Mouse (Mus musculus): ENCODE results near the gene Gm20388. TPM values are rescaled to one million over a fixed set of nuclear protein-coding genes. Genes with fewer than 3 reads are reported as not detected.

The Gm20388 gene
- polyA plus RNA-seq, 1 experiment from 2014 or later = not detected

DNA sequence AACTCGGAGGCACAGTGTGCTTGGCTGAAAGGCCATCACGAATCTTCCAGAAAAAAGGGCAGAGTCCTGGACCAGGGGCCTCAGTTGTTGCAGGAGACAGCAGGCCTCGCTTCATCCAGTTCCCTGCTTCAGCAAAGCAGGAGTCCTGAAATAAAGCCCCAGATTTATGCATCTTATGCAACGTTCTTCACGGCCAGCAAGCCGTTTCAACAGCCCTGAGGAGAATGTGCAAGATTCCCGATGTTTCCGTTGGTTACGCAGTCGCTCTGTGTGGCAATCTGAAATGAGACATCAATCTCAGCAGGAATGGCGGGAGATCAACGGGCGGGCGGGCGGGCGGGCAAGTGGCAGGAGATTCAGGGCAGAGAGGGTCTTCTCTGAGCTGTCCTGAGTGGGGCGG lies 830.4 kb downstream of the Gm20388 start:
- 78% methylated on average over 17 of the region's 17 CpGs for WGBS
- Histone ChIP-seq H3K4me1 (peaks cover 6% of the 10 kb centered on the region), H3K9ac (replicated peaks) (no peak overlapping the region), H3K36me3 (no peaks in the 10 kb centered on the region), H3K27ac (replicated peaks) (no peak overlapping the region), H3K9me3 (no peaks in the 10 kb centered on the region), H3K27me3 (peaks cover 13% of the 10 kb centered on the region; the same call in 1 of the 2 replicates), H3K4me2 (replicated peaks) (no peak overlapping the region), H3K4me3 (no peak overlapping the region)
- ATAC-seq (replicated peaks) = no peak

DNA sequence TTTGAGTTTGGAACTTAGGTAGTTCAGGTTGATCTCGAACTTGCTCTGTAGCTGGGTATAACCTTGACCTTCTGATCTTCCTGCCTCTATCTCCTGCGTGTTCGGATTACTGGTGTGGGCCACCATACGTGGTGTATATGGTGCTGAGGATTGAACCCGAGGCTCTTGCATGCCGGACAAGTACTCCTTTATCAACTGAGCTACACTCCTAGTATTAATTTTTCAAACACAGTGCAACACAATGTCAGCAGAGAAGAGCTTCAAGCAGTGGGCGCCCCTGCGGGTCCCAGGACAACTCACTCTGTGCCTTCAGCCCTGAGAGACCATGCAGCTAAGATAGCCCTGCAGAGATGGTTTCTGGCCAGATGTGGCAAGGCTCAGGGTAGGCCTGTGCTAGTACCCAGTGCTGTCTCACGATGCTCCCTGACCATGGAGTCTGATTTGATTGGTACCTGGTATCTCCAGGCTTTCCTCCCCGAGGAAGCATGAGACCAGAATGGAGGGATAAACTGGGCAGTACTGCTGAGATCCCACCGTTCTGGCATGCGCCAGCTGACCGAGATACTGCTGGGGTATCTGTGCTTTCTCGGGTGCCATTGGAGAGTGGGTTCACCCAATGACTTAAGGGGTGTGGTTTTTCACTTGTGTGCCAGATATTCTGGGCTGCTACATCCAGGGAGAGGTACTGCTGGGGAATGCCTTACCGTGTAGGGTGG lies 831.3 kb downstream of the Gm20388 start:
- ATAC-seq (replicated peaks) = no peak
- no peak overlapping the region for H3K9ac ChIP-seq (replicated peaks)
- H3K4me3 ChIP-seq = no peak overlapping the region
- H3K27me3 ChIP-seq = peaks cover 10% of the 10 kb centered on the region; the same call in 1 of the 2 replicates
- H3K9me3 ChIP-seq = no peaks in the 10 kb centered on the region
- 89% methylated on average over 15 of the region's 15 CpGs for WGBS
- H3K36me3 ChIP-seq = no peaks in the 10 kb centered on the region
- no peak overlapping the region for H3K27ac ChIP-seq (replicated peaks)
- no peak overlapping the region for H3K4me2 ChIP-seq (replicated peaks)
- H3K4me1 ChIP-seq = no peaks in the 10 kb centered on the region

DNA sequence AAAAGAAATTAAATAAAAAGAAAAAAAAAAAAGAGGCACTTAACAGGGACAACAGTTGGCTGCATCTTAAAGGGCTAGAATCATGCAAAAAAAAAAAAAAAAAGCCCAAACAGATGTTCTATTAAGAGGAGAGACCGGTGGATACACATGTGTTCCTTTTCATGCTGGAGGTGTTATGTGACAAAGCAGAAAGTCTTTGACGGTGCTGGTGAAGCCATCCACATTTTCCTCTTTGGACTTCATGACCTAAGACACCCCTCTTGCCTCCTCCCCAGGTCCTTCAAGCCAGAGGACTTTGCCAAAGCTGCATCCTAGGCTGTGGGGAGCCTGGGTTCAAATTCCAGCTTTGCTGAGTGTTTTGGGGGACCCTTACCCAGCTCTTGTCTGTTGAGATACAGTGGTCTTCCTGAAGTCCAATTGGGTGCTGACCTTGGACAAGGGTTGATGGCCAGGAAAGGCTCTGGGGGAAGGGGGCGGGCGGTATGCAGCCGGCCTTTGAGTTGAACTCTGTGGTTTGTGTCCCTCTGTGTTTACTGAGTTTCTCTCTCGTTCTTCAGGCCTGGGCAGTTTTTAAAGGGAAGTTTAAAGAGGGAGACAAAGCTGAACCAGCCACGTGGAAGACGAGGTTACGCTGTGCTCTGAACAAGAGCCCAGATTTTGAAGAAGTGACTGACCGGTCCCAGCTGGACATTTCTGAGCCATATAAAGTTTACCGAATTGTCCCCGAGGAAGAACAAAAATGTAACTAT lies 832.7 kb downstream of the Gm20388 start:
- Histone ChIP-seq H3K27me3 (no peaks in the 10 kb centered on the region; the same call in 1 of the 2 replicates), H3K4me2 (replicated peaks) (no peak overlapping the region), H3K27ac (replicated peaks) (no peak overlapping the region), H3K9me3 (no peaks in the 10 kb centered on the region), H3K4me3 (no peak overlapping the region), H3K9ac (replicated peaks) (no peak overlapping the region), H3K36me3 (no peaks in the 10 kb centered on the region), H3K4me1 (no peaks in the 10 kb centered on the region)
- 45% methylated on average over 12 of the region's 12 CpGs for WGBS
- ATAC-seq (replicated peaks) = no peak

DNA sequence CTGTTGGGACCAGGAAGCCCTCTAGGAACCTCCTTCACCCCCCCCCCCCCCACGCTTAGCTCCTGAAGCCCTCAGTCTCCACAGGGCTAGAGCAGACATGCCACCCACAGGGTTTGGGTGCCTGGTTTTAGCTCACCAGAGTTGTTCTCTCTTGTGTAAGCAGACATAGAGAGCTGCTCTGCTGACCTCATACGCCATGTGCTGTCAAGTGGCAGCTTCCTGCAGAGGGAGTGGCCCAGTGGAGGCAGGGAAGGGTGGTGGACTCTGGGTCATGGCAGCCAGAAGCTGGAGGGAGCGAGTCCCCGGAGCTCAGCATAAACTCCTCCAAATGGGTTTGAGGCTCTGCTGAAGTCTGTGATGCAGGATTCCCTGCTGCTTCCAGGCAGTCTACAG lies 833.3 kb downstream of the Gm20388 start:
- no peaks in the 10 kb centered on the region for H3K4me1 ChIP-seq
- ATAC-seq (replicated peaks) = no peak
- WGBS = 74% methylated on average over 4 of the region's 4 CpGs

DNA sequence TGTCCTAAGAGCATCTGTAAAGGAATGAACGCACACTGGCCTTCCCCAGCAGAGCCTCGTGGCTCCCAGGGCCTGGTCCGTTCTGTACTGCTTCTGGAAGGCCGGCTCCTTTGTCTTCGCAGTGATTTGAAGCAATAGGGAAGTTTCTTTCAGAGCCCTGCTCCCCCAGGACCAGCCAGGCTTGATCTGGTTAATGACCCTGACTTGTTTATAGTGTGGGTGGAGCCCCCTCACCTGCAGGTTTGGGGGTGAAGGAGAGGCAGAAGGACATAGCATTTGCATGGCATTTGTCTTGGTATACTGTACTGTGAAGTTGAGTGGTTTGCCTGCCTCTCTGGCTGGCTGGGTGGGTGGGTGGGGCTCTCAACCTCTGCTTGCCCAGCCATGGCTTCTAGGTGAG lies 833.8 kb downstream of the Gm20388 start:
- no peaks in the 10 kb centered on the region for H3K9me3 ChIP-seq
- H3K4me3 ChIP-seq = no peak overlapping the region
- no peaks in the 10 kb centered on the region for H3K27me3 ChIP-seq
- H3K9ac ChIP-seq (replicated peaks) = no peak overlapping the region
- H3K4me1 ChIP-seq = no peaks in the 10 kb centered on the region
- H3K4me2 ChIP-seq (replicated peaks) = no peak overlapping the region
- ATAC-seq (replicated peaks) = no peak
- H3K27ac ChIP-seq (replicated peaks) = no peak overlapping the region
- H3K36me3 ChIP-seq = no peaks in the 10 kb centered on the region
- 58% methylated on average over 5 of the region's 5 CpGs for WGBS

More for the DNA sequence above, 833.3 kb downstream of the Gm20388 start:
- H3K9ac ChIP-seq (replicated peaks) = no peak overlapping the region
- H3K27ac ChIP-seq (replicated peaks) = no peak overlapping the region
- H3K4me2 ChIP-seq (replicated peaks) = no peak overlapping the region
- H3K4me3 ChIP-seq = no peak overlapping the region
- H3K36me3 ChIP-seq = no peaks in the 10 kb centered on the region
- no peaks in the 10 kb centered on the region for H3K9me3 ChIP-seq
- no peaks in the 10 kb centered on the region for H3K27me3 ChIP-seq

DNA sequence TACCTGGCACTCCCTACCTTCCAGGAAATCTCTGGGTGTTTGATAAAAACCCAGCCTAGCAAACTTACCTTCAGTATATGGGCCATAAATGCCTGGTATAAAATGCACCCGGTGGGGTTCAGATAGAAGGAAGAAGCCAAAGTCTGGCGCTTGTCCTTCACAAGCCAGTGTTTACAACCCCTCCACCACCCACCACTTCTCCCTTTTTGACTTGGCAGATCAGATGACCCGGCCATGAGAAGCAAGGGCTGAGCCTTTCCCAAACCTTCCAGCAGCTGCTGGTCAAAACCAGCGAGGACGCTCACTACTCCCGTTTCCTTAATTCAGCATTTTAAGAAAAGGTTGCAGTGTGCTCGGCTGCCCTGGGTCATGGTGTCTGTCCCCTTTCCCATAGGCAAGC lies 834.6 kb downstream of the Gm20388 start:
- Histone ChIP-seq H3K36me3 (no peaks in the 10 kb centered on the region), H3K9me3 (no peaks in the 10 kb centered on the region), H3K27ac (replicated peaks) (no peak overlapping the region), H3K4me1 (no peaks in the 10 kb centered on the region), H3K4me2 (replicated peaks) (no peak overlapping the region), H3K9ac (replicated peaks) (no peak overlapping the region), H3K4me3 (no peak overlapping the region), H3K27me3 (no peaks in the 10 kb centered on the region)
- WGBS = 81% methylated on average over 7 of the region's 7 CpGs
- ATAC-seq (replicated peaks) = no peak

DNA sequence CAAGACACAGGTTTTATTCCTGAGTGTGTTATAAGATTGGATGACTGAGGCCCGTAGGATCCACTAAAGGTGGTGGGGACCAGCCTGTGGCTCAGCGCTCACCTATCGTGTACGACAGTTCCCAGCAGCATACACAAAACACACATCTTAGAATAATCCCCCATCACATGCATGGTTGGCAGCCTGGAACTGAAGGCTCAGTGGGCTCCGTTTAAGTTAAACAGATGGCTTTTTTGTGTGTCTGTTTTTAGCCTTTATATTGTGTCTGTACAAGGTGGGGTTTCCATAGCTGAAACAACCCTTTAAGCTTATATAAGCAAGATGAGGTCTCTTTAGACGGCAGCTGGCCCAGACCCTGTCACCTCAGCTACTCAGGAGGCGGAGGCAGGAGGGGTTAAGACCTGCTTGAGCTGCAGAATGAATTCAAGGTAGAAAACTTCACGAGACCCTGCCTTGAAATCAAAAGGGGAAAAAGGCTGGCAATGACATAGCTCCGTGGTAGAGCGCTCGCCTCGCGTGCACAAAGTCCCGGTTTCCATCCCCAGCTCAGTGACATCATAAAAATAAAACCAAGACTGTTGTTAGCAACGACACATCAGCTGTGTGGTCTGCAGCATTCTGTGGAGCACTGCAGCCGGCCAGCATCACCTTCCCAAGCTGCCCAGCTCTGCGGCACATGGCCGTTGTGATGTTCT lies 835.5 kb downstream of the Gm20388 start:
- Histone ChIP-seq H3K4me2 (replicated peaks) (no peak overlapping the region), H3K27me3 (no peaks in the 10 kb centered on the region), H3K36me3 (no peaks in the 10 kb centered on the region), H3K4me3 (no peak overlapping the region), H3K4me1 (no peaks in the 10 kb centered on the region), H3K27ac (replicated peaks) (no peak overlapping the region), H3K9me3 (no peaks in the 10 kb centered on the region), H3K9ac (replicated peaks) (no peak overlapping the region)
- WGBS = 71% methylated on average over 18 of the region's 18 CpGs
- no peak for ATAC-seq (replicated peaks)

DNA sequence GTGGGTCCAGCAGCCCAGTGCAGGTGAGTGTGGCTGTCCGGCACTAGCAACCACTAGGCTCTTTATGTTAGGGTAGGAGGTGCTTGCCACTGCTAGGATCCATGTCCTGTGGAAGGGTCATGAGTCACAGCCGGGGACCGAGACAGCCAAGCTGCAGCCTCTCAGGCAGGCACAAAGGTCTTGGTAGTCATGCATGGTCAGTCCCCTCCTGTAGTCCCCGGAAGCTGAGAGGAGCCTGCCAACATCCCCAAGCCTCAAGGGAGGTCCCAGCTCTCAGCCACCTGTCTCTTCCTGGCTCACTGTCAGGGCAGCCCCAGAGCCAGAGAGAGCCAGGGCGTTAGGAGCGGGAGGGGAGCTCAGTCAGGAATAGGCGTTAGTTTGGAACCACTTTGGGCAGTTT lies 836.6 kb downstream of the Gm20388 start:
- 89% methylated on average over 7 of the region's 7 CpGs for WGBS
- H3K4me3 ChIP-seq = no peak overlapping the region
- H3K9ac ChIP-seq (replicated peaks) = no peak overlapping the region
- no peak overlapping the region for H3K4me2 ChIP-seq (replicated peaks)
- H3K4me1 ChIP-seq = no peaks in the 10 kb centered on the region
- H3K9me3 ChIP-seq = no peaks in the 10 kb centered on the region
- H3K27ac ChIP-seq (replicated peaks) = no peak overlapping the region
- no peak for ATAC-seq (replicated peaks)
- H3K36me3 ChIP-seq = no peaks in the 10 kb centered on the region
- no peaks in the 10 kb centered on the region for H3K27me3 ChIP-seq

DNA sequence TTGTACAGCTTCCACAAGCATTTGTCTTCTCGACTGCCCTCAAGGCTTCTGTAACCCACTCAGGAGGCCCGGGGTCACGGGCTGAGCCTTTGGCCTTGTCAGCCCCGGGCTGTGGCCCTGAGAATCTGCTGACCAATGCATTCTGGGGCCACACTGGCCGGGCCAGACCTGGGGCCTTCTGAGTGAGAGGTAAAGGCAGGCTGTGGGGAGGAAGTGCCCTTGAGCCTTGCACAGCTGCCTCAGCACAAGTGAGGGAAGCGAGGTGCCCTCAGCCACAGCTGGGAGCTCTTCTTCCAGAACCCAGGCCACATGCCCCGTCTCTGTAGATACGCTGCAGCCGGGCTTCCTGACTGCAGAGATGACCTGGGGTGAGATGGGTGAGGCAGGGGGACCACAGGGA lies 840.0 kb downstream of the Gm20388 start:
- H3K27ac ChIP-seq (replicated peaks) = no peak overlapping the region
- no peak for ATAC-seq (replicated peaks)
- WGBS = 86% methylated on average over 9 of the region's 9 CpGs
- H3K9me3 ChIP-seq = no peaks in the 10 kb centered on the region
- no peak overlapping the region for H3K4me3 ChIP-seq
- no peaks in the 10 kb centered on the region for H3K36me3 ChIP-seq
- no peak overlapping the region for H3K9ac ChIP-seq (replicated peaks)
- H3K4me2 ChIP-seq (replicated peaks) = no peak overlapping the region
- no peaks in the 10 kb centered on the region for H3K27me3 ChIP-seq
- H3K4me1 ChIP-seq = no peaks in the 10 kb centered on the region

DNA sequence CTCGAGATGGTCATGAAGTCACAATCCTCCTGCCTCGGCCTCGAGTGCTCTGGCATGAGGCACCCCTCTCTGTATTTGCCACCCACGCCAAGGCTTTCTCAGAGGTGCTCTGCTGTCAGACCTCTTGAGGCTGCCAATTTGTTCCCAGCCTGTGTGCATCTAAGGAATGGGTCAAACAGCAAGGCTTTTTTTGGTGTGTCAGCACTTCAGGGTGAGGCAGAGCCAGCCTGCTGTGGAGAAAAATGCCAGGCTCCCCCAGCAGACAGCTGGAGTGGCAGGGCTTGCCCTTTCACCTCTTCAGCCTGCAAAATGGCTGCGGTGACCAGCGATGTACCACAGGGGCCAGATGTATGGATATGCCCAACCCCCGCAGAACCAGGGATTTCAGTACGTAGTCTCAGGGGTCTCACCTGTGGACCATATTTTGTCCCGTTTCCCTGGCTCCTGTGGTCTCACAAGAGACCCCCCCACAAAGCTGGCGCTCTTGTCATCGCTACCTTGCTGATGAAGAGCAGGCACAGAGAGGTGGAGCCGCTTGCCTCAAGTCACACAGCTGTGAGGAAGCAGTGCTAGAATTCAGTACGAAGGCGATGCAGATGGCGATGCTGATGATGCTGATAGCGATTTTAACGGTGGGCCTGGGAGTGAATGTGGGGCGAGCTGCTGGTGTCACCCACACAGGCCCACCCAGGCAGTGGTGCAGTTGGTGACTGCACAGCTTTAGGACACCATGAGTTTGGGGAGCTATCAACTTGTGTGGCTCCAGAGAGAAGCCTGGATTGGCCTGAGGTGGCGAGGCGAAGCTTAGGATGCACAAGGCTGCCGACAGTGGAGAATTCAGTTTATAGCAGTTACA lies 840.8 kb downstream of the Gm20388 start:
- Histone ChIP-seq H3K4me2 (replicated peaks) (no peak overlapping the region), H3K4me1 (no peaks in the 10 kb centered on the region), H3K9me3 (no peaks in the 10 kb centered on the region), H3K36me3 (no peaks in the 10 kb centered on the region), H3K4me3 (no peak overlapping the region), H3K27ac (replicated peaks) (no peak overlapping the region), H3K9ac (replicated peaks) (no peak overlapping the region), H3K27me3 (no peaks in the 10 kb centered on the region)
- no peak for ATAC-seq (replicated peaks)
- WGBS = 79% methylated on average over 21 of the region's 21 CpGs

DNA sequence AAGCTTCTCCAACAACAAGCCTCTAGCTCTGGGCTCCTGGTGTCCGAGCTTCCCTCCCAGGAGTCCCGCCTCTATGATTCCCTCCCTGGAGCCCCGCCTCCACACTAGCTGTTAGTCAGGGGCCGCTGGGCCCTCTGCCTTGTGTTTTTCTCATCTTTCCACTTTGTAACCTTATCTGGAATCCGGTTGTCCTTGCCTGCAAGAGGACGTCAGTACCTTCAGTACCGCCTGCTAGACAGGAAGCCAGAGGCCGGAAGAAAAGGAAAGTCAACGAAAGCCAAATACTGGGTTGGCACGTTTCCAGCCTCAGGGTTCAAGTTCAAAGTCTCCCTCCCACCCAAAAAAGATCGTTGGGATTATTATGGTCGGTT lies 841.4 kb downstream of the Gm20388 start:
- Histone ChIP-seq H3K4me2 (replicated peaks) (no peak overlapping the region), H3K4me3 (no peak overlapping the region), H3K27ac (replicated peaks) (no peak overlapping the region), H3K9me3 (no peaks in the 10 kb centered on the region), H3K27me3 (no peaks in the 10 kb centered on the region), H3K9ac (replicated peaks) (no peak overlapping the region), H3K36me3 (no peaks in the 10 kb centered on the region), H3K4me1 (no peaks in the 10 kb centered on the region)
- ATAC-seq (replicated peaks) = no peak
- 28% methylated on average over 12 of the region's 12 CpGs for WGBS

DNA sequence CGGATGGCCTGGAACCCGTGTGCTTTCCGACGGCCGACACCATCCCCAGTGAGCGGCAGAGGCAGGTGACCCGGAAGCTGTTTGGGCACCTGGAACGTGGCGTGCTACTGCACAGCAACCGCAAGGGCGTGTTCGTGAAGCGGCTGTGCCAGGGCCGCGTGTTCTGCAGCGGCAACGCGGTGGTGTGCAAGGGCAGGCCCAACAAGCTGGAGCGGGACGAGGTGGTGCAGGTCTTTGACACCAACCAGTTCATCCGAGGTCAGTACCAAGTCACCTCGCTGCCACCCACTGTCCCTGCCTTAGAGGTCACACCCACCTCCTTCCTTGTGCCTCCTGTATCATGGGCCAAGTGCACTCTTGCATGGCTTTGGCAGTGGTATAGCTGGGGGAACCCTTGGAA lies 842.8 kb downstream of the Gm20388 start:
- H3K9me3 ChIP-seq = no peaks in the 10 kb centered on the region
- no peaks in the 10 kb centered on the region for H3K4me1 ChIP-seq
- no peaks in the 10 kb centered on the region for H3K27me3 ChIP-seq
- no peak for ATAC-seq (replicated peaks)
- no peak overlapping the region for H3K4me2 ChIP-seq (replicated peaks)
- no peak overlapping the region for H3K4me3 ChIP-seq
- 96% methylated on average over 22 of the region's 22 CpGs for WGBS
- no peaks in the 10 kb centered on the region for H3K36me3 ChIP-seq
- H3K27ac ChIP-seq (replicated peaks) = no peak overlapping the region
- no peak overlapping the region for H3K9ac ChIP-seq (replicated peaks)

Measured in forebrain, embryonic 15.5 days (tissue).